Mouse (Mus musculus): ENCODE data around the gene Napepld. TPM values are rescaled to one million over a fixed set of nuclear protein-coding genes. Genes with fewer than 3 reads are reported as not detected.

Gene Napepld
- polyA plus RNA-seq, 1 experiment from 2014 or later, result 4.6 TPM

Other genes with a start within 250 kb of the Napepld start
- 6.3 and 6.9 TPM in 2 replicates for gene Lrrc17, start 157.8 kb downstream of the Napepld start, polyA plus RNA-seq (2014; fragmentation: Nextera tagmentation; extraction: Ambion mirVana)
- 0.10 and 0.18 TPM in 2 replicates for gene Fbxl13, start 55.8 kb downstream of the Napepld start, polyA plus RNA-seq (2014; fragmentation: Nextera tagmentation; extraction: Ambion mirVana)
- gene Armc10, start 55.6 kb downstream of the Napepld start, polyA plus RNA-seq (2014; fragmentation: Nextera tagmentation; extraction: Ambion mirVana), result 93.3 and 101 TPM in 2 replicates
- 104 and 106 TPM in 2 replicates for gene Pmpcb, start 35.7 kb upstream of the Napepld start, polyA plus RNA-seq (2014; fragmentation: Nextera tagmentation; extraction: Ambion mirVana)
- 66.8 and 70.4 TPM in 2 replicates for gene Dnajc2, start 83.9 kb upstream of the Napepld start, polyA plus RNA-seq (2014; fragmentation: Nextera tagmentation; extraction: Ambion mirVana)
- gene Psmc2, start 83.9 kb upstream of the Napepld start, polyA plus RNA-seq (2014; fragmentation: Nextera tagmentation; extraction: Ambion mirVana), result 206 and 211 TPM in 2 replicates
- 0.17 TPM in 1 of 2 replicates, not detected in the other for gene Slc26a5, start 164.2 kb upstream of the Napepld start, polyA plus RNA-seq (2014; fragmentation: Nextera tagmentation; extraction: Ambion mirVana)